27 mouse cellular contexts compared by ENCODE assay signal in genomic region chr11:22736521-22737225, GRCm38 (mm10).
DNase-seq lines count a peak whose midpoint lies in the region; ATAC-seq and TF ChIP-seq lines count a peak whose summit lies in the region.
"Had no signal": no experiment of that assay in that cellular context is flagged by ENCODE, and none has a peak within 500 bp of the region (broad histone marks: within the 10 kb centered on the region; RNA-seq: fewer than 3 reads in every experiment).

No protein-coding gene starts in this region.

- WGBS in hindbrain, postnatal 0 days: 80% methylated on average over 7 of the region's 7 CpGs

- no peaks in the 10 kb centered on the region for H3K36me3 ChIP-seq in hindbrain, postnatal 0 days (ENCODE audit: insufficient read depth, low read length)
- H3K36me3 ChIP-seq: G1E; heart, embryonic 12.5 days; heart, embryonic 15.5 days; hindbrain, embryonic 10.5 days; hindbrain, embryonic 13.5 days had no signal

- no peaks in the 10 kb centered on the region for H3K9me3 ChIP-seq in hindbrain, postnatal 0 days (ENCODE audit: low read length)
- H3K9me3 ChIP-seq: heart, embryonic 15.5 days; hindbrain, embryonic 13.5 days had no signal

- H3K4me3 ChIP-seq in hindbrain, postnatal 0 days (ENCODE audit: low read length): no peak overlapping the region
- H3K4me3 ChIP-seq: gastrocnemius, adult 2 months; heart, embryonic 12.5 days; heart, embryonic 15.5 days; hindbrain, embryonic 10.5 days; hindbrain, embryonic 13.5 days had no signal

- H3K27ac ChIP-seq in hindbrain, postnatal 0 days: no peak overlapping the region
- H3K27ac ChIP-seq: gastrocnemius, adult 2 months; heart, embryonic 15.5 days; hindbrain, embryonic 10.5 days; hindbrain, embryonic 13.5 days had no signal

- no peaks in the 10 kb centered on the region for H3K4me1 ChIP-seq in hindbrain, postnatal 0 days (ENCODE audit: insufficient read depth, low read length)
- H3K4me1 ChIP-seq: heart, embryonic 12.5 days; heart, embryonic 15.5 days; hindbrain, embryonic 13.5 days had no signal

- H3K9ac ChIP-seq in hindbrain, postnatal 0 days (replicated peaks; ENCODE audit: low read length): no peak overlapping the region
- H3K9ac ChIP-seq: forebrain, postnatal 0 days; heart, embryonic 12.5 days; heart, embryonic 15.5 days; hindbrain, embryonic 13.5 days had no signal

- H3K4me2 ChIP-seq in hindbrain, postnatal 0 days (ENCODE audit: low read depth, low read length): no peak overlapping the region
- H3K4me2 ChIP-seq: heart, embryonic 12.5 days; heart, embryonic 15.5 days; hindbrain, embryonic 13.5 days had no signal

- TF ChIP-seq CTCF in hindbrain, postnatal 0 days (IDR thresholded peaks at IDR 0.05; ENCODE audit: low read depth): no peak

- peak; percentile 51 to 84 for DNase-seq in adrenal gland, adult (ENCODE audit: inconsistent age in 2 of 2, low spot score in 1 of 2)
- no peak for DNase-seq in adrenal gland, postnatal 4 days (ENCODE audit: low spot score in 2 of 2)
- DNase-seq in adrenal gland, postnatal 14 days: peak; percentile 41
- DNase-seq in adrenal gland, postnatal 10 days: no peak
- DNase-seq in fat pad, adult 2 months (ENCODE audit: extremely low read depth, low read depth, low spot score): peak; percentile 64
- no peak for DNase-seq in hindbrain, postnatal 0 days (ENCODE audit: low spot score)
- DNase-seq: cerebellum, adult 18-20 months; cerebellum, adult 9-10 months; cerebellum, postnatal 14 days; forebrain, postnatal 0 days; gastrocnemius, adult 2 months; gastrocnemius, postnatal 14 days; heart, adult 18-20 months; heart, postnatal 10 days; heart, postnatal 36 days; kidney, adult 18-20 months had no signal

- no peak for ATAC-seq in hindbrain, postnatal 0 days
- ATAC-seq: forebrain, embryonic 14.5 days; forebrain, postnatal 0 days; hindbrain, embryonic 16.5 days; inflammation-experienced regulatory T-cells, adult 6 months; intestine, embryonic 16.5 days; Patski had no signal

- no peaks in the 10 kb centered on the region for H3K27me3 ChIP-seq in hindbrain, postnatal 0 days (ENCODE audit: insufficient read depth, low read length)
- H3K27me3 ChIP-seq: CH12.LX; heart, embryonic 12.5 days; heart, embryonic 15.5 days; hindbrain, embryonic 13.5 days; Patski had no signal

Comparison
In these comparisons a context has a peak if more than half of its experiments do, and no peak if none do; other contexts are left out.
1. DNase-seq: peak in adrenal gland, adult (2 of 2), adrenal gland, postnatal 14 days (single experiment) and fat pad, adult 2 months (single experiment); none in adrenal gland, postnatal 4 days (0 of 2), adrenal gland, postnatal 10 days (single experiment) and hindbrain, postnatal 0 days (single experiment).